ENCODE assay signal across 8 mouse cellular contexts in the genomic region with DNA sequence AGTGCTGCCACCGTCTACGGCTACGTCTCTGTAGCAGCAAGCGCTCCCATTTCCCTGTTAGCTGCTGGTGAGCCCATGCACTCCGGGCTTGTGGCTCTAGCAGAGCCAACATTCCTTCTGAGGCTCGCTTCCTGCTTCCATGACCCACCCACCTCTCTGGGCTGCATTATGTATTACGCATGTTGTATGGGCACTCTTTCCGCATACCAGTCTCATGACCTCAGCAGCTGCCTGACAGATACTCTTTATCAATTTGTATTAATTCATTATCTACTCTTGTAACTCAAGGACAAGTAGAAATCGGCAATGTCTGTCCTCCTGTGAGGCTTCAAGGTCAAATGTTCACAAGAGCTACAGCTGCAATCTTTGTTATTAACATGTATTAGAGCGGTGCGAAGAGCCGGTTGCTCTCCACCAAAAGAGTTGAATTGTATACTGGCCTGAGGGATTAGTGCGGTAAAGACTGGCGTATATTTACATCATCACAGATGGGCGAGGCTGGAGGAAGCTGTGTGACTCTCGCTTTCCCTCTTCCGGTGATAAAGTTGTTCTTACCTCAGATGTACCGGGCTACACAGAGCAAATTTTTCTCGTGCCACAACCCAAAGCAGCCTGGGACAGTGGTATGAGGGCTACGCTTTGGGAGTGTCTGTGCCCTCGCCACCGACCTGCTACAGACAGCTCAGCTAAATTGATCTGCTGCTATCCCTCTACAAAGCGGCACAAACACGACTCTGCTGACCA.
DNase-seq lines count a peak whose midpoint lies in the region; ATAC-seq and TF ChIP-seq lines count a peak whose summit lies in the region.

No protein-coding gene starts in this region.

- TF ChIP-seq CTCF in spleen, adult 2 months (IDR thresholded peaks at IDR 0.05; ENCODE audit: extremely low read depth, insufficient read depth, insufficient read length, insufficient replicate concordance), result 0 out of 2 replicates have a peak, but pooled peaks have one; percentile 2

- H3K9ac ChIP-seq in limb, embryonic 12.5 days (replicated peaks), result no peak overlapping the region

- H3K36me3 ChIP-seq in spleen, adult 2 months (ENCODE audit: control insufficient read depth, insufficient read depth, low read length), result no peaks in the 10 kb centered on the region
- no peaks in the 10 kb centered on the region for H3K36me3 ChIP-seq in forebrain, embryonic 10.5 days (replicated peaks)
- no peaks in the 10 kb centered on the region for H3K36me3 ChIP-seq in limb, embryonic 12.5 days
- no peaks in the 10 kb centered on the region for H3K36me3 ChIP-seq in midbrain, embryonic 10.5 days

- H3K27me3 ChIP-seq in spleen, adult 2 months (ENCODE audit: control insufficient read depth, insufficient read depth, low read length), result no peaks in the 10 kb centered on the region
- H3K27me3 ChIP-seq in forebrain, embryonic 10.5 days (ENCODE audit: poor library complexity, severe bottlenecking), result no peaks in the 10 kb centered on the region
- no peaks in the 10 kb centered on the region for H3K27me3 ChIP-seq in limb, embryonic 12.5 days
- no peaks in the 10 kb centered on the region for H3K27me3 ChIP-seq in midbrain, embryonic 10.5 days (ENCODE audit: low read depth, poor library complexity, severe bottlenecking)

- peaks cover 10% of the 10 kb centered on the region; the same call in 1 of the 2 replicates for H3K4me1 ChIP-seq in spleen, adult 2 months (ENCODE audit: control insufficient read depth, insufficient read depth, insufficient read length)
- H3K4me1 ChIP-seq in forebrain, embryonic 10.5 days, result peaks cover 37% of the 10 kb centered on the region
- H3K4me1 ChIP-seq in limb, embryonic 12.5 days (replicated peaks), result peaks cover 55% of the 10 kb centered on the region
- H3K4me1 ChIP-seq in midbrain, embryonic 10.5 days, result peaks cover 41% of the 10 kb centered on the region

- TF ChIP-seq POLR2A in spleen, adult 2 months (IDR thresholded peaks at IDR 0.05; ENCODE audit: low read depth, low read length), result no peak

- no peak overlapping the region for H3K4me2 ChIP-seq in limb, embryonic 12.5 days

- H3K27ac ChIP-seq in spleen, adult 2 months (ENCODE audit: insufficient read depth, low read length), result peak overlapping the region; percentile 68
- peak overlapping the region; percentile 51; the same call in 1 of the 2 replicates for H3K27ac ChIP-seq in forebrain, embryonic 10.5 days
- H3K27ac ChIP-seq in limb, embryonic 12.5 days, result 0 out of 2 replicates have a peak overlapping the region, but pooled peaks have one; percentile 35
- H3K27ac ChIP-seq in midbrain, embryonic 10.5 days (replicated peaks), result peak overlapping the region; percentile 10; the same call in 1 of the 2 replicates

- ATAC-seq in limb, embryonic 12.5 days (ENCODE audit: insufficient number of reproducible peaks, insufficient read depth, low FRiP score, low TSS enrichment, low read depth), result peak; percentile 74

- DNase-seq in spleen, adult 2 months (ENCODE audit: low read depth in 1 of 2, low spot score in 2 of 2), result peak in 1 of 2 experiments; percentile 32
- DNase-seq in spleen, adult 18-20 months, result no peak
- no peak for DNase-seq in forebrain, embryonic 10.5 days (ENCODE audit: extremely low spot score, low spot score)
- peak; percentile 63 for DNase-seq in heart, postnatal 25 days (ENCODE audit: low spot score)
- no peak for DNase-seq in midbrain, embryonic 10.5 days (ENCODE audit: low spot score)
- DNase-seq in left cerebral cortex, postnatal 36 days (ENCODE audit: low spot score in 2 of 2), result no peak
- no peak for DNase-seq in left cerebral cortex, adult 18-20 months (ENCODE audit: low spot score in 2 of 2)

- WGBS in spleen, adult 2 months, result 57% methylated on average over 24 of the region's 24 CpGs
- WGBS in forebrain, embryonic 10.5 days, result 80% methylated on average over 24 of the region's 24 CpGs
- 69% methylated on average over 24 of the region's 24 CpGs for WGBS in limb, embryonic 12.5 days
- WGBS in midbrain, embryonic 10.5 days, result 76% methylated on average over 24 of the region's 24 CpGs

- intact Hi-C loops in heart, postnatal 25 days (cut with DNase I), result loop anchor here (2.0 to 5.0 kb wide), 2 partner anchors 15 to 39 kb away; no protein-coding TSS in a partner anchor
- intact Hi-C loops in left cerebral cortex, postnatal 36 days (cut with DNase I), result no loop called here

- H3K4me3 ChIP-seq in spleen, adult 2 months (ENCODE audit: extremely low read depth, insufficient read depth, insufficient read length), result peak overlapping the region; percentile 20; the same call in 1 of the 2 replicates
- H3K4me3 ChIP-seq in forebrain, embryonic 10.5 days, result no peak overlapping the region
- no peak overlapping the region for H3K4me3 ChIP-seq in limb, embryonic 12.5 days (replicated peaks)
- H3K4me3 ChIP-seq in midbrain, embryonic 10.5 days, result no peak overlapping the region

- no peaks in the 10 kb centered on the region for H3K9me3 ChIP-seq in forebrain, embryonic 10.5 days
- H3K9me3 ChIP-seq in limb, embryonic 12.5 days, result no peaks in the 10 kb centered on the region
- H3K9me3 ChIP-seq in midbrain, embryonic 10.5 days (replicated peaks), result no peaks in the 10 kb centered on the region

Comparison
In these comparisons a context has a peak if more than half of its experiments do, and no peak if none do; other contexts are left out.
1. H3K27ac ChIP-seq: peak in every context shown above with its lines; median percentile 68 in spleen, adult 2 months; 51 in forebrain, embryonic 10.5 days; 35 in limb, embryonic 12.5 days; 10 in midbrain, embryonic 10.5 days.